Mouse (Mus musculus) midbrain, embryonic 13.5 days (tissue): ENCODE data around the gene Gm14632. TPM values are rescaled to one million over a fixed set of nuclear protein-coding genes. Genes with fewer than 3 reads are reported as not detected.
"Not testable (repeated sequence)": the region's sequence is repeated elsewhere in the genome, so short reads cannot be mapped to it uniquely, and the experiment has no call there.

ENCODE experiments used
- ATAC-seq: fragments of 200-750 bp; cut with Nextera tagmentation; 2 replicates; pipeline ENCODE4 v1.8.0; 2017; ENCODE audit warnings: mild to moderate bottlenecking, moderate TSS enrichment, moderate library complexity
- H3K27ac ChIP-seq: fragments of 300-500 bp; sonication (generic); 2 replicates; pipeline ENCODE4 v1.5.1; 2015; ENCODE audit warnings: inconsistent platforms, mild to moderate bottlenecking, moderate library complexity
- H3K27me3 ChIP-seq: fragments of 300-500 bp; sonication (generic); 2 replicates; pipeline ENCODE4 v1.6.1; 2015; ENCODE audit warnings: mild to moderate bottlenecking, inconsistent platforms
- H3K36me3 ChIP-seq: fragments of 300-500 bp; sonication (generic); 2 replicates; pipeline ENCODE4 v1.6.1; 2015; ENCODE audit warnings: mild to moderate bottlenecking, inconsistent platforms
- H3K4me1 ChIP-seq: fragments of 300-500 bp; sonication (generic); replicated peaks from 2 replicates; pipeline ENCODE4 v1.6.1; 2015; ENCODE audit warnings: inconsistent platforms
- H3K4me2 ChIP-seq: fragments of 300-500 bp; sonication (generic); replicated peaks from 2 replicates; pipeline ENCODE4 v1.6.1; 2015; ENCODE audit warnings: moderate library complexity, mild to moderate bottlenecking, inconsistent platforms
- H3K4me3 ChIP-seq: fragments of 300-500 bp; sonication (generic); replicated peaks from 2 replicates; pipeline ENCODE4 v1.5.1; 2015; ENCODE audit warnings: mild to moderate bottlenecking, inconsistent platforms
- H3K9ac ChIP-seq: fragments of 300-500 bp; sonication (generic); replicated peaks from 2 replicates; pipeline ENCODE4 v1.6.1; 2015; ENCODE audit warnings: mild to moderate bottlenecking, inconsistent platforms
- H3K9me3 ChIP-seq: fragments of 300-500 bp; sonication (generic); 2 replicates; pipeline ENCODE4 v1.6.1; 2016; ENCODE audit warnings: mild to moderate bottlenecking, inconsistent platforms
- WGBS: fragments of 180-500 bp; shearing (Covaris S2); methylation state at CpG from one replicate; pipeline ENCODE4 v1.1.7; 2015; 5-methylcytosine and 5-hydroxymethylcytosine counted together
- polyA plus RNA-seq: library from polyadenylated mRNA; unstranded; fragments of >200 nt; fragmentation: Nextera tagmentation; extraction: Ambion mirVana; gene quantifications from 2 replicates; pipeline ENCODE4 v1.2.1, GENCODE M21; 2015

Gm14632 gene
- polyA plus RNA-seq = not detected in 2 replicates

- not testable (repeated sequence) for H3K4me1 ChIP-seq, H3K4me3 ChIP-seq, H3K27me3 ChIP-seq, H3K27ac ChIP-seq, H3K4me2 ChIP-seq, H3K36me3 ChIP-seq, H3K9me3 ChIP-seq, H3K9ac ChIP-seq, ATAC-seq
- 84% methylated on average over 4 of the region's 7 CpGs for WGBS
Measured at GRCm38 (mm10) chrX:30329472-30329871, at the start of gene Gm14632. TSS of gene Gm14632 (plus strand) at chrX:30329772.
